Mouse (Mus musculus) small intestine, adult 2 months (tissue): ENCODE measurements at regions not wholly inside any gene's neighbourhood (a gene's known extent, or its start where the extent isn't known, plus 50 kb on each side); places are given as distances from the start of the nearest gene placed in this dataset.

Source experiments
- CTCF ChIP-seq: fragments of 200-500 bp; IDR thresholded peaks from 2 replicates; pipeline ENCODE4 v1.5.1; 2012; ENCODE audit warnings: low read depth, mild to moderate bottlenecking, control low read depth, inconsistent platforms, low read length, moderate library complexity, mixed read lengths; ENCODE audit not compliant: insufficient replicate concordance, insufficient read length; ENCODE audit errors: extremely low read depth
- POLR2A ChIP-seq: fragments of 200-500 bp; IDR thresholded peaks from 2 replicates; pipeline ENCODE4 v1.6.1; 2012; ENCODE audit warnings: low read depth, mild to moderate bottlenecking, control low read depth, inconsistent platforms, low read length, moderate library complexity

- TF ChIP-seq CTCF (no peak), POLR2A (no peak)
These were observed 472.0 kb upstream of the 4930412O13Rik start for GRCm38 (mm10) chr2:9409075-9409474.
